Mouse (Mus musculus) hindbrain, embryonic 14.5 days (tissue): ENCODE data around the gene Trim31. TPM values are rescaled to one million over a fixed set of nuclear protein-coding genes. Genes with fewer than 3 reads are reported as not detected.

Source experiments
- ATAC-seq: fragments of 200-750 bp; cut with Nextera tagmentation; 2 replicates; pipeline ENCODE4 v1.8.0; 2017; ENCODE audit warnings: moderate number of reproducible peaks, mild to moderate bottlenecking, moderate TSS enrichment, moderate library complexity; ENCODE audit not compliant: low FRiP score
- DNase-seq: peaks from one replicate; pipeline ENCODE4 v3.0.0-alpha.2; 2015; ENCODE audit warnings: low spot score
- H3K27ac ChIP-seq: fragments of 300-500 bp; sonication (generic); 2 replicates; pipeline ENCODE4 v1.5.1; 2014; ENCODE audit warnings: mild to moderate bottlenecking, moderate library complexity
- H3K27me3 ChIP-seq: fragments of 300-500 bp; sonication (generic); 2 replicates; pipeline ENCODE4 v1.6.1; 2014; ENCODE audit warnings: mild to moderate bottlenecking, low read length, mixed read lengths; ENCODE audit not compliant: control insufficient read depth, insufficient read depth
- H3K36me3 ChIP-seq: fragments of 300-500 bp; sonication (generic); replicated peaks from 2 replicates; pipeline ENCODE4 v1.6.1; 2014; ENCODE audit not compliant: control insufficient read depth, insufficient read depth
- H3K4me1 ChIP-seq: fragments of 300-500 bp; sonication (generic); replicated peaks from 2 replicates; pipeline ENCODE4 v1.6.1; 2014; ENCODE audit warnings: antibody characterized with exemption, low read length, mixed read lengths; ENCODE audit not compliant: control insufficient read depth, insufficient read depth
- H3K4me2 ChIP-seq: fragments of 300-500 bp; sonication (generic); replicated peaks from 2 replicates; pipeline ENCODE4 v1.6.1; 2014; ENCODE audit warnings: mild to moderate bottlenecking, moderate library complexity
- H3K4me3 ChIP-seq: fragments of 300-500 bp; sonication (generic); replicated peaks from 2 replicates; pipeline ENCODE4 v1.5.1; 2014; ENCODE audit warnings: mild to moderate bottlenecking, low read length
- H3K9ac ChIP-seq: fragments of 300-500 bp; sonication (generic); 2 replicates; pipeline ENCODE4 v1.6.1; 2014
- H3K9me3 ChIP-seq: fragments of 300-500 bp; sonication (generic); 2 replicates; pipeline ENCODE4 v1.6.1; 2016; ENCODE audit warnings: low read length; ENCODE audit not compliant: control insufficient read depth
- WGBS: fragments of 180-500 bp; shearing (Covaris S2); extraction: QIAGEN DNeasy Blood & Tissue Kit; methylation state at CpG from one replicate; pipeline ENCODE4 v1.1.7; 2014; 5-methylcytosine and 5-hydroxymethylcytosine counted together
- polyA plus RNA-seq: library from polyadenylated mRNA; unstranded; fragments of >200 nt; fragmentation: Nextera tagmentation; extraction: Ambion mirVana; gene quantifications from 2 replicates; pipeline ENCODE4 v1.2.1, GENCODE M21; 2014

Gene Trim31
- polyA plus RNA-seq, 1 experiment from 2014 or later: not detected

- H3K9me3 ChIP-seq: no peaks in the 10 kb centered on the region
- no peaks in the 10 kb centered on the region for H3K4me1 ChIP-seq
- DNase-seq (no peak), ATAC-seq (no peak)
- H3K4me3 ChIP-seq: no peak overlapping the region
- 63% methylated on average over 4 of the region's 4 CpGs for WGBS
- no peak overlapping the region for H3K9ac ChIP-seq
- H3K27ac ChIP-seq: no peak overlapping the region
- H3K36me3 ChIP-seq: no peaks in the 10 kb centered on the region
- no peak overlapping the region for H3K4me2 ChIP-seq
- no peaks in the 10 kb centered on the region for H3K27me3 ChIP-seq
These were observed 11.9 kb downstream of the Trim31 start for GRCm38 (mm10) chr17:36909802-36910201.

GRCm38 (mm10) chr17:36912031-36912430 is 14.1 kb downstream of the Trim31 start:
- no peak overlapping the region for H3K9ac ChIP-seq
- no peak overlapping the region for H3K4me2 ChIP-seq
- H3K4me1 ChIP-seq: no peaks in the 10 kb centered on the region
- no peaks in the 10 kb centered on the region for H3K27me3 ChIP-seq
- no peaks in the 10 kb centered on the region for H3K9me3 ChIP-seq
- ATAC-seq (no peak), DNase-seq (no peak)
- 72% methylated on average over 2 of the region's 2 CpGs for WGBS
- no peak overlapping the region for H3K27ac ChIP-seq
- no peaks in the 10 kb centered on the region for H3K36me3 ChIP-seq
- H3K4me3 ChIP-seq: no peak overlapping the region

- Histone ChIP-seq H3K9ac (no peak overlapping the region), H3K9me3 (no peaks in the 10 kb centered on the region), H3K36me3 (no peaks in the 10 kb centered on the region), H3K27me3 (no peaks in the 10 kb centered on the region), H3K4me1 (no peaks in the 10 kb centered on the region), H3K27ac (no peak overlapping the region), H3K4me3 (no peak overlapping the region), H3K4me2 (no peak overlapping the region)
- 13% methylated on average over 2 of the region's 2 CpGs for WGBS
- ATAC-seq (no peak), DNase-seq (peak; percentile 81)
These were observed 16.2 kb downstream of the Trim31 start for GRCm38 (mm10) chr17:36914108-36914507.

GRCm38 (mm10) chr17:36915076-36915475 is 17.2 kb downstream of the Trim31 start:
- H3K27me3 ChIP-seq: no peaks in the 10 kb centered on the region
- H3K4me3 ChIP-seq: no peak overlapping the region
- ATAC-seq: no peak
- no peak overlapping the region for H3K27ac ChIP-seq
- H3K9me3 ChIP-seq: no peaks in the 10 kb centered on the region
- peak; percentile 64 for DNase-seq
- H3K36me3 ChIP-seq: no peaks in the 10 kb centered on the region
- H3K4me2 ChIP-seq: no peak overlapping the region
- H3K4me1 ChIP-seq: no peaks in the 10 kb centered on the region
- 17% methylated on average over 9 of the region's 9 CpGs for WGBS
- no peak overlapping the region for H3K9ac ChIP-seq

- 51% methylated on average over 15 of the region's 15 CpGs for WGBS
- H3K9ac ChIP-seq: no peak overlapping the region
- DNase-seq (no peak), ATAC-seq (no peak)
- no peaks in the 10 kb centered on the region; the same call in 1 of the 2 replicates for H3K27me3 ChIP-seq
- no peak overlapping the region for H3K27ac ChIP-seq
- H3K9me3 ChIP-seq: no peaks in the 10 kb centered on the region
- no peaks in the 10 kb centered on the region for H3K4me1 ChIP-seq
- H3K4me2 ChIP-seq: no peak overlapping the region
- H3K4me3 ChIP-seq: no peak overlapping the region
- no peaks in the 10 kb centered on the region for H3K36me3 ChIP-seq
These were observed 22.3 kb downstream of the Trim31 start for GRCm38 (mm10) chr17:36920239-36920638.

GRCm38 (mm10) chr17:36922715-36923114 is 24.8 kb downstream of the Trim31 start:
- Histone ChIP-seq H3K27ac (no peak overlapping the region), H3K4me2 (no peak overlapping the region), H3K27me3 (no peaks in the 10 kb centered on the region; the same call in 1 of the 2 replicates), H3K36me3 (no peaks in the 10 kb centered on the region), H3K4me1 (no peaks in the 10 kb centered on the region), H3K9me3 (no peaks in the 10 kb centered on the region), H3K4me3 (no peak overlapping the region), H3K9ac (no peak overlapping the region)
- no peak for ATAC-seq
- 88% methylated on average over 4 of the region's 4 CpGs for WGBS
- DNase-seq: no peak

- H3K4me2 ChIP-seq: no peak overlapping the region
- DNase-seq: no peak
- no peak overlapping the region for H3K4me3 ChIP-seq
- H3K27ac ChIP-seq: no peak overlapping the region
- H3K4me1 ChIP-seq: no peaks in the 10 kb centered on the region
- ATAC-seq: no peak
- no peaks in the 10 kb centered on the region for H3K9me3 ChIP-seq
- H3K36me3 ChIP-seq: no peaks in the 10 kb centered on the region
- H3K9ac ChIP-seq: no peak overlapping the region
- H3K27me3 ChIP-seq: no peaks in the 10 kb centered on the region; the same call in 1 of the 2 replicates
- 63% methylated on average over 4 of the region's 4 CpGs for WGBS
These were observed 25.6 kb downstream of the Trim31 start for GRCm38 (mm10) chr17:36923491-36923890.

- 65% methylated on average over 10 of the region's 10 CpGs for WGBS
- H3K4me2 ChIP-seq: no peak overlapping the region
- H3K27me3 ChIP-seq: no peaks in the 10 kb centered on the region; the same call in 1 of the 2 replicates
- H3K4me3 ChIP-seq: no peak overlapping the region
- ATAC-seq: no peak
- H3K27ac ChIP-seq: no peak overlapping the region
- H3K4me1 ChIP-seq: no peaks in the 10 kb centered on the region
- no peak for DNase-seq
- no peak overlapping the region for H3K9ac ChIP-seq
- no peaks in the 10 kb centered on the region for H3K36me3 ChIP-seq
- no peaks in the 10 kb centered on the region for H3K9me3 ChIP-seq
These were observed 29.7 kb downstream of the Trim31 start for GRCm38 (mm10) chr17:36927496-36928120.

- Histone ChIP-seq H3K27ac (no peak overlapping the region), H3K36me3 (no peaks in the 10 kb centered on the region), H3K4me2 (no peak overlapping the region), H3K9me3 (no peaks in the 10 kb centered on the region), H3K27me3 (no peaks in the 10 kb centered on the region; the same call in 1 of the 2 replicates), H3K9ac (no peak overlapping the region), H3K4me1 (no peaks in the 10 kb centered on the region), H3K4me3 (no peak overlapping the region)
- DNase-seq (no peak), ATAC-seq (no peak)
- 84% methylated on average over 12 of the region's 12 CpGs for WGBS
These were observed 31.5 kb downstream of the Trim31 start for GRCm38 (mm10) chr17:36929236-36929932.
